Mouse (Mus musculus) urinary bladder, adult 2 months (tissue): ENCODE results near the gene Alox5ap. TPM values are rescaled to one million over a fixed set of nuclear protein-coding genes. Genes with fewer than 3 reads are reported as not detected.

Experiments used
- DNase-seq: peaks from one replicate; pipeline ENCODE4 v3.0.0; 2022; ENCODE audit warnings: low spot score
- polyA plus RNA-seq: library from polyadenylated mRNA; depleted of rRNA; stranded (reverse); fragments of >200 nt; gene quantifications from 2 replicates; pipeline ENCODE4 v1.2.3, GENCODE M21; 2012; rRNA removed

Gene Alox5ap
- polyA plus RNA-seq = 35.2 and 36.0 TPM in 2 replicates

- DNase-seq = no peak
These were observed at the start of gene Alox5ap for GRCm38 (mm10) chr5:149264405-149264804. Alox5ap (plus strand) TSS chr5:149264767.

- no peak for DNase-seq
These were observed 49.0 kb upstream of the Alox5ap start for GRCm38 (mm10) chr5:149215540-149215939.

DNA sequence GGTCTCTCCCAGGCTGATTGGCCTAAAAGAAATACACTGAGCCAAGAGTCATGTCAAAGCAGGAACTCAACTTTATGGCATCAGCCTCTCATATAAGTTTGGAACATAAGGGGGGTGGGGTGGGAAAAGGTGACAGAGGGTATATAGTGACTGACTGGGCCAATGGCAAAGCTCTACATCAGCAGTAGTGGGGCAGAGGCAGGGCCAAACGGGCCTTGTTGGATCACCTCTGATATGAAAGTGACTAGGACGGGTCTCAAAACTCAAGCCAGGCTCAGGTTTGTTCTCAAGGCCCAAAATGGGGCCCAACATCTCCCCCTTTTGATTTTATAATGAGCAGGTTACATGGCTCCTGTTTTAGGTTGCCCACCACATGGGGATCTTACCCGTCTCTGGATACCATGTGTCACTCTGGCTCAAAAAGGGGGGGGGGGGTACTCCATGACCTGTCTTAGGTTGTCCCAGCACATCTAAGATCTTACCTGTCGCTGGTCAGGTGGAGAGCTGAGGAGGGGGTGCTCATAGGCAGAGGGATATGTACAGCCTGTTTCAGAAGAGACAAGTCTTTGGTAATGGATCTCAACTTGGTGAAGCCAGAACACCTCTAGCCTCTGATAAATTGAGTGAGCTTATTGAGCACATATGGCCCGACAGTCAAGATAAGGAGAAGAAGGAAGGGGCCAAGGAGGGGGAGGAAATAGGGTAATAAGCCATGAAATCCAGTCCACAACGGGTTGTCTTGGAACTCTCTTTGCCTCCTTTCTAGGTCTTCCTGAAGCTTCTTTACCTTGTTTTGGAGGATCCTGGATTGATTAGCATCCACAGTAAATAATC is 46.8 kb upstream of the Alox5ap start:
- no peak for DNase-seq

DNA sequence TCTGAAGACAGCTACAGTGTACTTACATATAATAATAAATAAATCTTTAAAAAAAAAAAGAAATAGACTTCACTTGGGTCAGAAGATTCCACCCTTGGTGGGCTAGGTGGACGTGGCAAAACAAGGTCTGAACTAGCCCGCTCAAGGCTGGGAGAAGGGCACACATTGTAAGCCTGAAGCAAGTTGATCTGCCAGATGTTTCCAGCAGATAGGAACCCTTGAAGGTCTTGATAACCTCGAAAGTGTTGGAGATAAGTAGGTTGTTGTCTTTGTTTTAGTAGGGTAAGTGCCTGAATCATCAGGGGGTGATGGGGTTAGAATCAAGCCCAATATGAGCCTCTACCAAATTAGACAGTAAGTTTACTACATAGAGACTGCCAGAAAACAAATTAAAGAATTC is 45.1 kb upstream of the Alox5ap start:
- DNase-seq = no peak

GRCm38 (mm10) chr5:149221355-149221754 is 43.2 kb upstream of the Alox5ap start:
- DNase-seq = no peak

DNA sequence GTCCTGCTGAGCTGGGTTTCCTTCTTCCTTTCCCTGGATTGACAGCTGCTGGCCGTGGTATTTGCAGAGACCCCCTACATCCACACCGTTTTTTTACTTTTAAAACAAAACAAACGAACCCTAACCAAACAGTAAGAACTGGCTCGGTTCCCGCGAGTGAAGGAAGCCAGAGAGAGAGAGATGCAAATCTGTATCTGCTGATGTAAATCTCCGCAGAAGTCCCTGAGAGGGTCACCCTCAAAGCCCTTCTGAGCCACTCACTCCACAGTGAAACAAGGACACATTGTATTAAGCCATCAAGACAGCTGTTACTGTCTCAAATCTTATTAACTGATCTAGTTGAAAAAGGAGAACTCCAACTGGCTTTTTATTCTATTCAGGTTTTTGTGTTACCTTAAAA is 39.9 kb upstream of the Alox5ap start:
- DNase-seq = no peak

- DNase-seq = peak; percentile 100
These were observed 35.6 kb upstream of the Alox5ap start for GRCm38 (mm10) chr5:149228700-149229618.

GRCm38 (mm10) chr5:149229619-149230339 is 34.8 kb upstream of the Alox5ap start:
- DNase-seq = no peak

DNA sequence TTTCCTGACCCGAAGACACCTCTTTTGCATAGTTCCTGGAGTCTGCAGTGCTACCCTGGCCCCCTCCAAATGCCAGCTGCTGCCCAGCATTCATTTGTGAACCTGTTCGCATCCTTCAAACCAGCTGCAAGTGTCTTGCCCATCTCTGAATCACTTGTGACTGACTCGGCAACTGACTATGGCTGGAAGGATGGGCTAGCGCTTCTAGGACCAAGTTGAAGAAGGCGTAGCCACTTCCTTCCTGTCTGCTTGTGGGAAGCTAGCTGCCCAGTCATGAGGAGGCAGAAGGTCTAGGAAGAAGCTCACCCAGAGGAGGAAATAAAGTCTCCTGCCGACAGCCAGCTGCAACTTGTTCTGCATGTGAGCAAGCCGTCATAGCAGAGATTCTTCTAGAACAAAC is 29.6 kb upstream of the Alox5ap start:
- no peak for DNase-seq

DNA sequence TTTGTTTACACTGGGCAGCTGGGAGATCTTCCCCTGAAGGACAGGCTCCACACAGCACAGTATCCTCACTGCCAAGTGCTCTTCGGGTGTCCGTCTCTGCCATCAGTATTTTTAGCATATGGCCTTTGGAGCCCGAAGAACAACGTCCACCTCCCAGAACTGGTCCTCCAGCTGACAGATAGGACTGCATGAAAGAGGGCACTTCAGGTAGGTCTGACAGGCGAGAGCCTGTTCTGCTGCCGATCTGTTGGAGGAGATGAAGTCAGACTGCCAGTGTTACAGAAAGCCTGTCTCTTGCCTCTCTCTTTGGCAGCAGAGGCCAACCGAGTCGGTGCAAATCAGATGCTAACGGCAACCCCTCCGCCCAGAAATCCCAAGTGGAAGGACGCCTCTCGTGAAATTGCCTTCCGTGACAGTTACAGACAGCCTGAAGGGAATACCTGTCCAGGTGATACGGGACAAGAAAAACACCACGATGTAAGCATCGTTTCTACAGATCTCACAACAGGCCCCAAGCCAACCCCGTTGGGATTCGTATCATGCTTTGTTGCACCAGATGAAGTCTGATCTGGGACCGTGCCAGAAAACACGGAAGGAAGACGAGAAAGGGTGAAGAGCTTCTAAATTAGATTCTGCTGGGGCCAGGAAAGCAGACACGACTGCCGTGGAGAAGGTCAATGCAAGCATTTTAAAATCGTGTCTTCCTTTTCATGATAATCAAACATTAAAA is 27.2 kb upstream of the Alox5ap start:
- no peak for DNase-seq

GRCm38 (mm10) chr5:149242467-149242866 is 22.1 kb upstream of the Alox5ap start:
- DNase-seq = no peak

DNA sequence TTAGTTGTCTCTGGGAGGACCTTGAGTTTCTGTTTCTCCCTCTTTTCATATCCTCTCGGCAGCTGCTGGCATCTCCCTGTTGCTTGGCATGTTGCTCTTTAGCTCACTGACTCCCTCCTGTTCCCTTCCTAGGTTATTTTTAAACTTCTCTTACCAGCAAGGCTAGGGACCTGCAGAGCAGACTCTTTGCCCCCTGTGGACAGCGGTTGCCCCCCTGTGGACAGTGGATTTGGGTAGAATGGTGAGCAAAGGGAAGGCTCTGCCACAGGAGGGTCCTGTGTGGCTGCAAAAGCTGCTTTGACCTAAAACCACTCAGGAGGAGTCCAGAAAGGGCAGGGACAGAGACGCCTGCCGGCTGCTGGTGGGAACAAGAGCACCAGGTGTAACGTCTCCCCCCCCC is 21.5 kb upstream of the Alox5ap start:
- no peak for DNase-seq

DNA sequence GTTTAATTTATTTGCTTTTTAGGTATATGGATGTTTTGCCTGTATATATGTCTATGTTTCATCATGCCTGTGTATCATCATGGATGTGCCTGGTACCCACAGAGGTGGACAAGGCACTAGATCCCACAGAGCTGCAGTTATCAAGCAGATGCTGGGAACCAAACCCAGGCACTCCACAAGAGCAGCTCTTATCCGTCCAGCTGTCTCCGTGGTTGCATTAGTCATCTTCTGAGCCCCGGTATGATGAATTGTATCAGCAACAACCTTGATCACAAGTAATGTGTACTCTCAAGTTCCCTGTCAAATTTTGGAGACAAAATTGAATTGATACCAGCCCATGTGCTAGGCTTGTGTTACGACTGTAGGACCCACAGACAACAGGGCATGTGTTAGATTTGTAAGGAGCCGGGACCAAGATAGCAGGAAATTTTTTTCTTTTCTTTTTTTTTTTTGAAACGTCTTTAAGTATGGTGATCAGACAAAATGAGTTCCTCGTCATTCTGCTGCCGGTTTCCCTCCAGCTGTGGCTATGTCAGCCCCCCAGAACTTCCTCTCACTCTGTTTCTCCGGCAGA is 19.1 kb upstream of the Alox5ap start:
- DNase-seq = no peak

DNA sequence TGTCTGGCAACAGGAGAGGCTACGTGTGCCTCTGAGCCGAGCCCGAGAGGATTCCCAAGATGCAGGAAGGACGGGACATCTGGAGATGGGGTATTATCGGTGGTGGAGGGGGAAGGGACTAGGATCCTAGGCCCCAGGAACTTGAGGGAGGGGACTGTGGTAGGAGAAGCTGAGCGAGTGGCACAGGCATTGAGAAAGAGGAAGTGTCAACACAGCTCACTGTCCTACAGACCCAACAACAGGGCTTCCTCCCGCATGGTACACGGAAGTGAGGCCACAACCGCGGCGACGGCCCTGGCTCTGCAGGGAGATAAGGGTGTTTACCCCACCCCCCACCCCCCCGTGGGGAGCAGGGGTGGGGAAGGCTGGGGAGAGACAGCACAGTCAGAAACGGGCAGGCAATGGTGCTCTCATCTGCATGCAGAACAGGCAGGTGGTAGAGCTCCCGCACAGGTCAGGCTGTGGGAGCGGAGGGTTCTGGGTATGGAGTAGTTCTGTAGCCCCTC is 18.5 kb upstream of the Alox5ap start:
- DNase-seq = no peak

DNA sequence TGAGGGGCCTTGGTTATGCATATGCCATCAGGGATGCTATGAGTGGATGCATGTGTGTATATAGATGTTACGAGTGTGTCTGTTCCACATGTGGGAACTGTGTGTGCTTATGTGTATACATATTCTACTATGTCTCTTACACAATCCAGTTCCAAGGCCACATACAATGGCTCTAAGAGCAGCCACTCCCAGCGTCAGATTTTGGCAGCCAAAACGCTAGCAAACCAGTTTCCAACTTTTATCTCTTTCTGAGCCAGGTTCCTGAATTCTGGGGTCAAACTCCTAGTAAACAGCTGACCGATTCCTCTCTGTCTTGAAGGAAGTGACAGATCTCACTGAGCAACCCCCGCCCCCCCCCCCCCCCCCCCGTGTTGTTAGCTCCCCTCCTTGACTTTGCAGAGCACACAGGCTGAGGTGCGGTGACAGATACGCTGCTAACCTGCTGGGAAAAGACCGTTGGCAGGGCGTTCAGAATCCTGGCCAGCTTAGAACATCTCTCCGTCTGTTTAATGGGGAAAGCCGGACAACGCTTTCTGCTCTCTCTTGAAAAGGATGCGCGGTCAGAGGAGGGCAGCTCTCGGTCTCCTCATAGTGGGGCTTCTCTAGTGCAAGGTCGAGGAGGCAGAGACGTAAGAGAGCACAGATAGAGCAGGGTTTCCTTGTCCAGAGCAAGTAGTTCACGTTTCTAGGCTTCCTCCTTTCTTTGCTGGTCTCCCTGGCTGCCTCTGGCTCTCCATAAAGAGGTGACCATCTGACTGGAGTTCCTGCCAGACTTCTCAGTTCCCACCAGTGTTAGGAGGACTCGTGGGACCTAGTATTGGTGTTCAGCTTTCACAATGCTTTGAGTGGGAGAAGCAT is 17.3 kb upstream of the Alox5ap start:
- DNase-seq = no peak

- DNase-seq = no peak
These were observed 12.3 kb upstream of the Alox5ap start for GRCm38 (mm10) chr5:149252303-149252702.

DNA sequence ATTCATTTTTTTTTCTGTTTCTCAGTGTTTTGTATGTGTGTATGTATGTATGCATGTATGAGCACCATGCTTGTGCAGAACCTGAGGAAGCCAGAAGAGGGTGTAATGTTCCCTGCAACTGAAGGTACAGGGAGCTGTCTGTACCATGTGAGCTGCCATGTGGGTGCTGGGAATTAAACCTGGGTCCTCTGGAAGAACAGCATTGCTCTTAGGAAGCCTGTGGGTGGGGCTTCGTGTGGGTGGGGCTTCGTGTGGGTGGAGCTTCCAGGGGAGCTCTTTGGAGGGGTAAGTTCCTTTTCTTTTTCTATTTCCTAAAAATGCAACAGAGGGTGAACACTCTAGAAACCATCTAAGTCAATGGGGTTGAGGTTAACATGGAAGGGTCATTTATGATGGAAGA is 11.1 kb upstream of the Alox5ap start:
- DNase-seq = no peak

GRCm38 (mm10) chr5:149255522-149255921 is 9.0 kb upstream of the Alox5ap start:
- no peak for DNase-seq

DNA sequence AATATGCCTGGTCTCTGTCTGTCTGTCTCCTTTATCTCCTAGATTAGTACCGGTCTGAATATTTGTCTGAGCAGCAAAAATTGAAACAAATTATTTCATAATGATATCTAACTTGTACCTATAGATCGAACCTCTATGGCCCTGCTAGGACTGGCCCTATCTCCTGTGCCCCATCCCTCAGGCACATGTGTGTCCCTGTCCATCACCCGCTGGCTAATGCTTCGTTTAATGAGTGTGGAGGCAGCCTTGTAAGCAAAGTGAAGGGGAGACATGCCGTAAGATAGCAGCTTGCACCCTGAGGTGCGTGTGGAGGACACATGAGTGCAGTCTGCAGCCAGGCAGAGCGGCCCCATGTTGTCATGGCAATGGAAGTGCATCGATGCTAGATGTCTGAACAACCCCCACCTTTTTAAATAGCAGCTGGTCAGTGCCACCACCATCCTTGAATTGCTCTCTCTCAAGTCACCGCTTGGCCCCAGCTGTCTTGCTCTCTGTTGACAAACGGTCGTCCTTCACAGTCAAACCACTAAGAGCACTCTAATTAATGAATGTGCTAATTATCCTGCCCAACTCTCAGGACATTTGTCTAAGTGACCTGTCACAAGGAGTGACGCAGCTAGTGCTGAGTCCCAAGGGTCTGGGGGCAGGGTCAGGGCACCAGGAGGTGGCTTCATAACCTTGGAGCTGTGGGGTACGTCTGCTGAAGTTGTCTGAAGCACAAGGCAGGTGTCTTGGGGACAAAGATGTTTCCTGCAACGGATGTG is 6.9 kb upstream of the Alox5ap start:
- DNase-seq = no peak
